Mouse (Mus musculus): ENCODE results near the gene Gm5767.

The Gm5767 gene

GRCm38 (mm10) chr16:8680470-8680869 lies at the start of gene Gm5767:
TSS of gene Gm5767 (plus strand) at chr16:8680770.
- DNase-seq (ENCODE audit: low spot score in 2 of 2): no peak

DNA sequence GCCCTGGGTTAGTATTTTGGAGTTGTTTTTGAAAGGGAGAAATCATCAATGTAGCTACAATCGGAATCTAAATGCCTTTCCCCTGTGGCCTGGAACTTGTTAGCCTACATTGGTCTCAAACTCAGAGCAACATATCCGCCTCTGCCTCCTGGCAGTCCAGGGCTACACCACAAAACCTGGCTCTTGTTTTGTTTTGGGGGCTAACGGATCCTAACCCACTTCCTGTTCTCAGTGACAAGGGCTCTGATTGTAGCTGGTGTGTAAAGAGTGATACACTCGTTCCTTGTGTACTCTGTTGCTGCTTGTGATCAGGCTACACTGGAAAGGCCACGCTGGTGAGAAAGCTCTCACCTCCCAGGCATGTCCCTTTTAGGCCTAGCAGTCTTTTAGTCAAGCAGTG lies 49.1 kb upstream of the Gm5767 start:
- DNase-seq (ENCODE audit: low spot score in 2 of 2): no peak

GRCm38 (mm10) chr16:8636867-8637216 lies 43.7 kb upstream of the Gm5767 start:
- no peak for DNase-seq (ENCODE audit: low spot score in 2 of 2)

GRCm38 (mm10) chr16:8637217-8638051 lies 43.1 kb upstream of the Gm5767 start, which contains the start of the genes Pmm2 and Tmem186:
TSS of gene Pmm2 (plus strand) at chr16:8637674.
TSS of gene Tmem186 (minus strand) at chr16:8637712.
- DNase-seq (ENCODE audit: low spot score in 2 of 2): peak; percentile 64 to 70

DNA sequence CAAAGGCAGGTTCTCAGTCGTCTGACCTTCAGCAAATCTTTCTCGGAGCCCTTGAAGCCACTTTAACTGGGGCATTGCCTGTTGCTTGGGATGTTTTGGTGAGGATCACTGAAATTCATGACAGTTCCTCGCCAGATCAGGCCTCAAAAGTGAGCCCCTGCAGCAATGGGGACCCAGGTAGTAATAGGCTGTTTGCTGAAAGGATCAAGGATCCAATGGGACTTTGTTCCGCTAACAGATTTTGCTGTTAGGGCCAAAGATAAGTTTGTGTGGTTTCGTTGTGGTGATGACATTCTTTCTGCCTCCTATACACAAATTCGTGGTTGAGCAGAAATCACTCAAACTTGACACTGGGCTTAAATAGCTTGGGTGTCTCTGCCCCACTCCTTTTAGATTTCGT lies 42.4 kb upstream of the Gm5767 start:
- no peak for DNase-seq (ENCODE audit: low spot score in 2 of 2)

- no peak for DNase-seq (ENCODE audit: low spot score in 2 of 2)
These were observed 40.9 kb upstream of the Gm5767 start for GRCm38 (mm10) chr16:8639466-8640191.

DNA sequence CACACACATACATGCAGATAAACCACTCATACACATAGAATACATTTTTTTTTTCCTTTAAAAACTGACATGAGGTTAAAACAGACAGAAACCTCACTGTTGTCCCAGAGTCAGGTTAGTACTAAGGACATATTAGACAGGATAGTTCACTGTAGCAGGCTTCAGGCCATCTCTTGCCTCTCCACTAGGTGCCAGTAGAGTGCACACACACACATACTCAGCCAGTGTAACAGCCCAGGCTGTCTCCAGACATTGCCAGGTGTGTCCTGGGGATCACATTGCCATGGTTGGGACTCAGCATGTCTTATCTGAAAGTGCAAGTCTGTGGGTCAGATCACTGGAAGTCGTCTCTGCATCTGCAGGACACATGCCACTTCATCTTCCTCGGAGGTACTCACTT lies 36.7 kb upstream of the Gm5767 start:
- DNase-seq (ENCODE audit: low spot score in 2 of 2): peak in 1 of 2 experiments; percentile 37

DNA sequence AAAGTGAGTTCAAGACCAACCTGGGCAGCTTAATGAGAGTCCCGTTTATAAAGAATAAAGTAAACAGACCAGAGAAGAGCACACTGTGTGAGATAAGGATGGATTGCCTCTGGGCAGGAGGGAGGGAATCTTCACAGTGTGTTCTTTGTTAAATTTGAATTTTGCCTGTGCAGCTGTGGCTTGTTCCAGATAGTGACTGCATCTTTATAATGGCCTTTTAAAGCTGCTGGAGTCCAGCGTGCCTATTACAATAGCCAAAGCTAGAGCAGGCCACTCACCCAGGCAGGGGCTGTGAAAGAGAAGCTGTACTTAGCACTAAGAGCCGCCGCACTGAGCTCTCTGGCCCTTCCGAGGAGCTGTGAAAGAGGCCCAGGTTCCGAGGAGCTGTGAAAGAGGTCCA lies 35.0 kb upstream of the Gm5767 start:
- DNase-seq (ENCODE audit: low spot score in 2 of 2): no peak

DNA sequence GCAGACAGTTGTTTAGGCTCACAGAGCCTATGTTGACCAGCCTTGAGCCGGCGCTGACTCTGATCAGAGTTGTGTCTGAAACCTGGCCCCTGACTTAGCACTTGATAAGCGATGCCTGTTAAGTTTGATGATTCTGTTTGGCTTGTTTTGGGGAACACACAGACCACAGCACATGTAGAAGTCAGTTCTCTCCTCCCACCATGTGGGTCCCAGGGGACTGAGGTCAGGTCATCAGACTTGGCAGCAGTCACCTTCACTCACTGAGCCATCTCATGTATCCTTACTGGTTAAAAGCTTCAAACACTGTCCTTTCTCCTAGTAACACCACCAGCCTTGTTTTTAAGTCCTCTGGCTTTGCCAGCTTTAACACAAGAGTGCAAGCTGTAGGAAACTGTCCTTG lies 30.6 kb upstream of the Gm5767 start:
- DNase-seq (ENCODE audit: low spot score in 2 of 2): no peak

- DNase-seq (ENCODE audit: low spot score in 2 of 2): no peak
These were observed 25.5 kb upstream of the Gm5767 start for GRCm38 (mm10) chr16:8655108-8655507.

DNA sequence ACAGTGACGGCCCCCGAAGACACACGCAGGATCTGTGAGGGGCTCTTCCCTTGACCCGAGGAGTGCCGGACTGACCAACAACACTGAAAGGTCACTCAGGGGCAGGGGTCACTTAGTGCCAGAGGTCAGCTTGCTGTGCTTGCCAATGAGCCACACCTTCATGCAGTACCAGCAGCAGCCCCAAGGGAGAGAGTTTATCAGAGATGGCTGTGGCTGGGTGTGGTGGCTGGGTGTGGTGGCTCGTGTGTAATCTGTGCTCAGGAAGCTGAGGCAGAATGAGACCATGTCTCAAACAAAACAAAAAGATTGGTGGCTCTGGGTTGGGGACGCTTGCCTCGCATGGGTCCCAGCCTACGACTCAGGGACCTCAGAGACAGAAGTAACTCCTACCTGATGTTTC lies 25.0 kb upstream of the Gm5767 start:
- DNase-seq (ENCODE audit: low spot score in 2 of 2): no peak

DNA sequence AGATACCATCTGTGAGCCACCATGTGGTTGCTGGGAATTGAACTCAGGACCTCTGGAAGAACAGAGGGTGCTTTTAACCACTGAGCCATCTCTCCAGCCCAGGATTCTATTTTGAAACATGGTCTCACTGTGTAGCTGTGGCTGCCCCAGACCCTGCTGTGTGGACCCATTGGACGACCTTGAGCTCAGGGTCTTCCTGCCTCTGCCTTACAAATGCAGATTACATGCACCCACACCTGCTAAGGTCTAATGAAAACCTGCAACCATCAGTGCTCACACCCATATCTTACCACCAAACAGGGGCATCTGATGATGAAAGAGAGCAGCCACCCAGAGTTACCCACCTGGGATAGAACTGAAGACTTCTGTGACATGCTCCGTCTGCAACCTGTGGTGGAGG lies 24.3 kb upstream of the Gm5767 start:
- no peak for DNase-seq (ENCODE audit: low spot score in 2 of 2)

DNA sequence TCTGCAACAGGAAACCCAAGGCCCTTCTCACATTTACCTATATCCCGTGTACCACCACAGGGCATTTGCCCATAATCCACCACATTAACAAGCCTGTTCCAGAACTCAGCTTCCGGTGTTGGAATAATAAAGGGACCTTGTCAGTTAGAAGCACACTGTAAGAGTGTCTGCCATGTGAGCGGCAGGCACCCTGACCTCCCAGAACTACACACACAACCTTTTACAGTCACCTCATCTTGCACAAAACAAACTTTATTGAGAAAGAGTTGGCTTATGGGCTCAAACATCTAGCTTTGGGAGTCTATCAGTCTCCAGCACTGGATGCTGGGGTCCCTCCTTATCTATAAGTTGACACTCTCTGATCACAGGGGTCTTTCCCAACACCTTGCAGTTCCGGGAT lies 22.2 kb upstream of the Gm5767 start:
- no peak for DNase-seq (ENCODE audit: low spot score in 2 of 2)

GRCm38 (mm10) chr16:8658764-8659163 lies 21.8 kb upstream of the Gm5767 start:
- DNase-seq (ENCODE audit: low spot score in 2 of 2): no peak

DNA sequence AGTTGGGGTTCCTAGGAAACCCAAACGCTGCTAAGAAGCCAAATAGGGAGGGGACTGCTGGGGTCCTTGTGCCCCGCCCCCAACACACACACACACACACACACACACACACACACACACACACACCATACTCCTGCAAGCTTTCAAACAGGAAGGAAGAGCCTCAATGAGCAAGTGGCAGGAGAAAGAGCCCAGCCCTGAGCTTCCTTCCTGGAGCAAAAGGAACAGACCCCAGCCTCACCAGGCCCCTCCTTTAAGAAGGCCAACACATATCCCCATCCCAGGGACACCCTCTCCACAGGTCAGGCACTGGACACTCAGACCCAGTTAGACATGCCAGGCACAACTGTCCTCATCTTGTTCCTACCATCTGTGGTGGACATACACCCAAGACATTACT lies 17.5 kb upstream of the Gm5767 start:
- no peak for DNase-seq (ENCODE audit: low spot score in 2 of 2)

GRCm38 (mm10) chr16:8663606-8664539 lies 16.7 kb upstream of the Gm5767 start:
- no peak for DNase-seq (ENCODE audit: low spot score in 2 of 2)

GRCm38 (mm10) chr16:8665367-8665766 lies 15.2 kb upstream of the Gm5767 start:
- DNase-seq (ENCODE audit: low spot score in 2 of 2): no peak

GRCm38 (mm10) chr16:8666452-8666851 lies 14.1 kb upstream of the Gm5767 start:
- DNase-seq (ENCODE audit: low spot score in 2 of 2): no peak

DNA sequence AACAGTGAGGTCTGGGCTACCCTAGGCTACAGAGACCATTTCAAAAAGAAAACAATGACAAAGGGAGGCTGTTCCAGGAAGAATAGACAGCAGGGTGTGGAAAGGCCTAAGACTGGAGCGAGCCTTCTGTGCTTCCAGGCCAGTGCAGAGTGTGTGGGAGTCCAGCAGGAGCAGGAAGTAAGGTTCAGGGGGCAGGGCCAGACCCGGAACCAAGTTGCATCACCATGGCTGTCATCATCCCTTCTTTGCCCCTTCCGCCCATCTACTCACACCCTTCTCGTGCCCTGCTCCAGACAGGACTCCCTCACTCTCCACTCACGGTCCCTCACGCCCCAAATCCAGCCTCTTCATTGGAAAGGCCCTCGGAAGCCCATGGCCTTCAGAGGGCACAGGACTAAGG lies 13.3 kb upstream of the Gm5767 start:
- DNase-seq (ENCODE audit: low spot score in 2 of 2): no peak

DNA sequence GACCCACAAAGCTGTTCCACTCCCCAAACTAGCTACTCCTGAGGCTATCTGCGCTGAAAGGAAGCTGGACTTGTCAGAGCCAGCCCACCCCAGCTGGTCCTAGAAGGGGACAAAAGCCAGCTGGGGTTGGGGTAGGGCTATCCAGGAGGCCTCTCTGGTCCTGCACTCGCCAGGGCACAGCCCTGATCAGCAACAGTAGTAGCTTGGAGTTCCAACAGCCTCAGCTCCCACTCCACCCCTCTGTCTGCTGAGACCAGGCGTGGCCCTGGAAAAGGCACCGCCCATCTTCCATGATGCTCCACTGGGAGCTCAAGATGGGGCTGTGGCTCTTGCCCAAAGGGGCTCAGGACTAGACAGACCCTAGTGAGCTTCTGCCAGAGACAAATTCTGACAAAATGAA lies 12.8 kb upstream of the Gm5767 start:
- DNase-seq (ENCODE audit: low spot score in 2 of 2): no peak

DNA sequence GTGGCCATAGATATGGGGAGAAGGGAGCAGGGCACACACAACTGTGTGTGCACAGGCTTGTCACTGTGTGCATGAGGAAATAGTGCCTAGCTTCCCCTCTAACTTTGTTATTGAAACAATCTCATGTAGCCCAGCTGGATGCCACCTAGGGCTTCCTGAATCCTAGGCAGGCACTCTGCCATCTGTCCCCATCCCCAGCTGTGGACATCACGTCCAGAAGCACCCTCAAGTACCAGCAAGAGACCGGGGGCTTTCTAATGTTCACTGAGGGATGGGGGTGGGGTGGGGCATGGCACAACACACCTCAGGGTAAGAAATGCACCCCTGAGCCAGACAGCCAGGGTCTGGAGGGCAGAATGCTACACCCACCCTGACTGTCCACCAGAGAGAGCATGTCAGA lies 12.2 kb upstream of the Gm5767 start:
- no peak for DNase-seq (ENCODE audit: low spot score in 2 of 2)

DNA sequence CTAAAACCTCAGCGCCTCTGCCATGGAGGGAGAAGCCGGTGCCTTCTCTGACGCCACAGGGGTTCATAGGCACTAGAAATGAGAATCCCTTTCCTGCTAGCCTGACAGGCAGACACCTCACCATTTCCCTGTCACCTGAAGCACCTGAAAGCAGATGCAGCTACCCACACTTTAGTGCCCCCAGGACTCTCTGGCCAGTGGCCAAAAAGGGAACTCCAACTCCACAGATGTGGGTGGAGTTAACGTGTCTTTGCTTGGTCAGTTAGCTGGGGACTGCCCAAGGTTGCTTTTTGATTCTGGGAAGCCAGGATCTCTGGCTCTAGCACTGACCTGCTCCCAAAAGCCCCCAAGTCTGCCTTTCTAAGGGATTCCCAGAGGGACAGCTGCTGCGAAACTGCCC lies 11.1 kb upstream of the Gm5767 start:
- DNase-seq (ENCODE audit: low spot score in 2 of 2): no peak
